Mouse (Mus musculus) layer of hippocampus, postnatal 25 days (tissue): ENCODE data around the gene Ints12. TPM values are rescaled to one million over a fixed set of nuclear protein-coding genes. Genes with fewer than 3 reads are reported as not detected.

Experiments used
- DNase-seq, 2 experiments: peaks; one replicate each; pipeline ENCODE4 v3.0.0; 2022; ENCODE audit warnings: mixed read lengths in 2 of 2, low spot score in 1 of 2; ENCODE audit errors: extremely low spot score in 1 of 2
- total RNA-seq, 2 experiments: library from RNA; stranded (reverse); gene quantifications; 2 replicates each; pipeline ENCODE4 v1.2.3; 2021

Ints12 gene
- total RNA-seq, 2 experiments from 2014 or later: 11.0 to 14.8 TPM

- no peak for DNase-seq
Observed at GRCm38 (mm10) chr3:133141877-133142276, 50.2 kb downstream of the Ints12 start.

- no peak for DNase-seq
Observed at GRCm38 (mm10) chr3:133144511-133145147, 53.0 kb downstream of the Ints12 start.

- no peak for DNase-seq
Observed at GRCm38 (mm10) chr3:133151629-133152028, 60.0 kb downstream of the Ints12 start.

GRCm38 (mm10) chr3:133152831-133153230, 61.2 kb downstream of the Ints12 start:
- no peak for DNase-seq

GRCm38 (mm10) chr3:133153629-133154028, 62.0 kb downstream of the Ints12 start:
- DNase-seq: no peak

- no peak for DNase-seq
Observed at GRCm38 (mm10) chr3:133154683-133155082, 63.0 kb downstream of the Ints12 start.

GRCm38 (mm10) chr3:133158260-133158659, 66.6 kb downstream of the Ints12 start:
- DNase-seq: no peak

Other genes starting within 250 kb of the Ints12 start
- gene Npnt, start 141.5 kb upstream of the Ints12 start, total RNA-seq: 10 to 100 TPM; 17.3 to 18.0 TPM
- 1 to 10 TPM; 8.1 to 9.1 TPM for gene Gstcd, start 193 bp downstream of the Ints12 start, total RNA-seq
- gene Arhgef38, start 143.1 kb downstream of the Ints12 start, total RNA-seq: not detected
- gene Ppa2, start 218.3 kb downstream of the Ints12 start, total RNA-seq: 10 to 100 TPM; 41.9 to 47.8 TPM